Mouse (Mus musculus): ENCODE measurements at regions not wholly inside any gene's neighbourhood (a gene's known extent, or its start where the extent isn't known, plus 50 kb on each side); places are given as distances from the start of the nearest gene placed in this dataset.
A peak's percentile ranks its signal among the peaks of the same experiment; 100 is the strongest.

GRCm38 (mm10) chr13:60513756-60514155, 88.0 kb upstream of the Dapk1 start:
- DNase-seq (ENCODE audit: low spot score in 2 of 2), result no peak

- no peak for DNase-seq (ENCODE audit: low spot score in 2 of 2)
These were observed 86.9 kb upstream of the Dapk1 start for GRCm38 (mm10) chr13:60514806-60515205.

GRCm38 (mm10) chr13:60518010-60518409, 83.7 kb upstream of the Dapk1 start:
- DNase-seq (ENCODE audit: low spot score in 2 of 2), result no peak

- DNase-seq (ENCODE audit: low spot score in 2 of 2), result no peak
These were observed 82.0 kb upstream of the Dapk1 start for GRCm38 (mm10) chr13:60519708-60520107.

- DNase-seq (ENCODE audit: low spot score in 2 of 2), result peak in 1 of 2 experiments; percentile 25
These were observed 78.9 kb upstream of the Dapk1 start for GRCm38 (mm10) chr13:60522719-60523450.

GRCm38 (mm10) chr13:60527806-60528205, 73.9 kb upstream of the Dapk1 start:
- DNase-seq (ENCODE audit: low spot score in 2 of 2), result no peak

- no peak for DNase-seq (ENCODE audit: low spot score in 2 of 2)
These were observed 72.9 kb upstream of the Dapk1 start for GRCm38 (mm10) chr13:60528819-60529218.

GRCm38 (mm10) chr13:60529381-60530069, 72.2 kb upstream of the Dapk1 start:
- no peak for DNase-seq (ENCODE audit: low spot score in 2 of 2)

- DNase-seq (ENCODE audit: low spot score in 2 of 2), result no peak
These were observed 67.8 kb upstream of the Dapk1 start for GRCm38 (mm10) chr13:60533871-60534427.

- DNase-seq (ENCODE audit: low spot score in 2 of 2), result no peak
These were observed 67.2 kb upstream of the Dapk1 start for GRCm38 (mm10) chr13:60534501-60534900.

- no peak for DNase-seq (ENCODE audit: low spot score in 2 of 2)
These were observed 66.7 kb upstream of the Dapk1 start for GRCm38 (mm10) chr13:60535045-60535444.

- no peak for DNase-seq (ENCODE audit: low spot score in 2 of 2)
These were observed 65.0 kb upstream of the Dapk1 start for GRCm38 (mm10) chr13:60536725-60537124.

- no peak for DNase-seq (ENCODE audit: low spot score in 2 of 2)
These were observed 63.6 kb upstream of the Dapk1 start for GRCm38 (mm10) chr13:60538110-60538509.

- no peak for DNase-seq (ENCODE audit: low spot score in 2 of 2)
These were observed 60.6 kb upstream of the Dapk1 start for GRCm38 (mm10) chr13:60541165-60541564.

GRCm38 (mm10) chr13:60544363-60544762, 57.4 kb upstream of the Dapk1 start:
- DNase-seq (ENCODE audit: low spot score in 2 of 2), result no peak

GRCm38 (mm10) chr13:60545999-60546733, 55.6 kb upstream of the Dapk1 start:
- no peak for DNase-seq (ENCODE audit: low spot score in 2 of 2)
